Mouse (Mus musculus) embryo, embryonic 9.5 days (tissue): ENCODE results near the gene Prps2.
"Not testable (repeated sequence)": the region's sequence is repeated elsewhere in the genome, so short reads cannot be mapped to it uniquely, and the experiment has no call there.

Experiments
- DNase-seq: peaks from one replicate; pipeline ENCODE4 v3.0.0-alpha.2; 2017; ENCODE audit errors: extremely low spot score

Prps2 gene

GRCm38 (mm10) chrX:167382047-167382853 lies at the start of gene Prps2:
Gene Prps2, minus strand, starts transcription at chrX:167382749.
- DNase-seq: peak; percentile 66

- DNase-seq: no peak
Measured at GRCm38 (mm10) chrX:167417654-167418053, 35.1 kb upstream of the Prps2 start.

GRCm38 (mm10) chrX:167394940-167395339 lies 12.4 kb upstream of the Prps2 start:
- no peak for DNase-seq

GRCm38 (mm10) chrX:167386647-167387046 lies 4.1 kb upstream of the Prps2 start:
- DNase-seq: no peak

DNA sequence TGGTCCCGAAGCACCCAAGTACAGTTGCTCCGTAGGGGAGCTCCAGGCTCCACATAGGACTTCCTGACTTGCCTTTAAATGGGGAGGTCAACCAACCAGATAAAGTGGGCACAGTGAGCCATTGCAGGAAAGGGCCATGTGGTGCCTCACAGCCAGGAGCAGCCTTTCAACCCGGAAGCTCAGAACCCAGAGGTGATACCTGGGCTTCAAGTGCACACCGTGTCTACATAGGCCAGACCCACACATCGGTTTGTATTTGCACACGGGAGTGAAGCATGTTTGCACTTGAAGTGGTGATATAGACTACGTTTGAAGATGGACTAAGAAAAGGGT lies 271 bp upstream of the Prps2 start:
- no peak for DNase-seq

DNA sequence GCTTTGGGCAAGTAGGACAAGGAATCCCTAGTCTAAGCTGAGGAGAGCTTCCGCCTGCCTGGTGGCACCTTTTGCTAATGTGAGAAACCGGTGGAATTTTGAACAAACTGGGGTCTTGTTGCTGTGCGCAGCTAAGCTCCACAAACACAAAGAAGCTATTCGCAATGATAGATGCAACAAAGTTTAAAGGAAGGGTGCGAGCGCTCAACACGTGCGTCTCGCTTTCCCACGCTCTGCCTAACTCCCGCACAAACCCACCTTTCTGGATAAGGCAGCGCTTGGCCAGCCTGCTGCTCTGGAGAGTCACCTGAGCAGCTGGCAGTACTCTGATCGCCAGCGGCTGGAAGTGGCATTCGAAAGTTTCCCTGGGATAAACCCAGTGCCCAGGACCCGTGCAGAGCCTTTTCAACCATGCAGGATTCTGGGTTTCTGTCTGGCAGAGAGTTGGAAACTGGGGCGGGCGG lies 934 bp downstream of the Prps2 start:
- no peak for DNase-seq

GRCm38 (mm10) chrX:167380073-167380472 lies 2.5 kb downstream of the Prps2 start:
- no peak for DNase-seq

DNA sequence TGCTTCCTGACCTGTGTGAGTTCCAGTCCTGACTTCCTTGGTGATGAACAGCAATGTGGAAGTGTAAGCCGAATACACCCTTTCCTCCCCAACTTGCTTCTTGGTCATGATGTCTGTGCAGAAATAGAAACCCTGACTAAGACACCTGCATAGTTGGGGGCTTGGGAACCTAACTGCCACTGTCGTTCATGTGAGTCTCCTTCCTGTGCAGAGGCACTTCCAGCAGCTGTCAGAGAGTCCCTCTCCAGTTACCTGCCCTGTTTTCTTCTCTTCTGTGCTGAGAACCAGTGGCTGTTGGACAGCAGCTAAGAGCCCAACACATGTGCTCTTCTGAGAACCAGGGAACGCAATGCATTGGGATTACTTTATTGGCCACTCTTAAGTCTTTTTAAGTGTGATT lies 21.3 kb downstream of the Prps2 start:
- not testable (repeated sequence) for DNase-seq

- DNase-seq: no peak
Measured at GRCm38 (mm10) chrX:167359704-167360103, 22.8 kb downstream of the Prps2 start.

DNA sequence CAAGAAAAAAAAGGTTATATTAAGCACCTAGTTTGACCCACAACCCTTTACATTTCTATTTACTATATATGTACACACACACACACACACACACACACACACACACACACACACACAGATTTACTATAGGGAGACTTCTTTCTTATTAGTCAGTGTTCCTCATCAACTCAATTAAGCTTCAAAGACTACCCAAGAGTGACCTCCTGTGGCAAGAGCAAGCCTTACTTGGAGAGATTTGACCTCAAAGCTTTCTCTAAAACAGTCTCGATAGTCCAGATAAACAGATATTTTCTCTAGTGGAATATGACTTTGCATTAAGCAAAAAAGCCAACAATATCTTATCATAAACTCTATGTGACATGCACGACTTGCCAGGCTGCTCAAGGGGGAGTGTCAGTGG lies 25.1 kb downstream of the Prps2 start:
- DNase-seq: no peak

DNA sequence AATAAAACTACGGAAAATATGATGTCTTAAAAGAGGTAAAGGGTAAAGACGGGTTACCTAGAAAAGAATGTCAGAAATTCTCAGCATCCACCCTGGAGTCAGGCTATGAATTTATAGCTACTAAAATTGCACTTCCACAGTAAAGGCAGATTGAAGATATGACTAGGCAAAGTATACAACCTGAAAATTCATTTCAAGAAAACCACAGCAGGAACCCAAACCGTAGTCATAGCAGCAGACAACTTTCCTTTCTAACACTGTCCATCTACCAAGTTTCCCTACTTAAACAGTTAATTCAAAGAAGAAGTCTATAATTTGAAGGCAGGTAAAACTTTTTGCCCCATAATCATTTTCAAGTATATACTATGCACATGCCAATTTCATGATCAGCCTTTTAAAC lies 26.6 kb downstream of the Prps2 start:
- no peak for DNase-seq

DNA sequence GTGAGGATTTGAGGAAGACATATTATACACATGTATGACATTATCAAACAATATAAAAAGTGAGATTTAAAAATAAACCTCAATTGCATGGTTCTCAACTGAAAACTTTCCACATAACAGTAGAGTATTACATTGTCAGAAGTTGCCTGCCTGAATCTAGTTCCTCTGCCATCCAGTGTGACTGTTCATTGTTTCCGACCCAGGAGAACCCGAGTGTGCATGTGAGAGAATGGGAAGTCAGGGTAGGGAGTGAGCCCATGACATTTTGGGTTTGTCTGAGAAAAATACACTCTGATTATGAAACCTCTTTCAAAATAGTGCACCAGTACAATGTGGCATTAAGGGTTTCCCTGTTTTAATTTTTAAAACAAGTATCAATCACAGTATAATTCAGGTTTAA lies 28.9 kb downstream of the Prps2 start:
- no peak for DNase-seq

GRCm38 (mm10) chrX:167346440-167346839 lies 36.1 kb downstream of the Prps2 start:
- no peak for DNase-seq

DNA sequence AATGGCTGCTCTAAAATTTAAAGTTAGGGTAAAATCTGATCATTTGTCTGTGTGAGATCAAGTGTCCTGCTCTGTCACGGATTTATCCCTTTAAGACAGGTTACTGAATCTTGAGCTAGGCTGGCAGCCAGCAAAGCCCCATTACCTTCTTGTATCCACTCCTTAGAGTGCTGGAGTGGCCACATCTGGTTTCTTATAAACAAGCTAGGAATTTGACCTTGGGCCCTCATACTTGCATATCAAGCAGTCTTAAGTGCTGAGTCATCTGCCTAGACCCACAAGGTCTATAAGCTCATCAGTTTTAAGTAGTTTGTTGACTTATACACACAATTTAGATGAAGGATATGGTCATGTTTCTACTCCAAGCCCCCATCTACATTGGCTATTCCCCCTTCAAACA lies 38.2 kb downstream of the Prps2 start:
- DNase-seq: no peak

DNA sequence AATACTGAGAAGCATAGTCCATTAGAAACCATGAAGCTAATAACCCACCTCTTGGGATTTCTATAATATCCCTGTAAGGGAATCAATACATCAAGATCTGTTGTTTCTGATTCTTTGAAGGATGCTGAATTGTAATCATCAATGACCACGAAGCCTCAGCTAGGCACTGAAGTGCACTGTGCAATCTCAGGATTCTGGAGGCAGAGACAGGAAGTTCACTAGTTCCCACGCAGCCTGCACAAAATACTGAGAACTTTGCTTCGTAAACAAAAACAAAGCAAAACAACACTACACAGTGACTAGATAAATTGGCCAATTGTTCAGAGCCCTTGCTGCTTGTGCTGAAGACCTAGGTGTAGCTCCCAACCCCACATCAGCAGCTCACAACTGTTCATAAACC lies 40.7 kb downstream of the Prps2 start:
- no peak for DNase-seq

- no peak for DNase-seq
Measured at GRCm38 (mm10) chrX:167340190-167340589, 42.4 kb downstream of the Prps2 start.

DNA sequence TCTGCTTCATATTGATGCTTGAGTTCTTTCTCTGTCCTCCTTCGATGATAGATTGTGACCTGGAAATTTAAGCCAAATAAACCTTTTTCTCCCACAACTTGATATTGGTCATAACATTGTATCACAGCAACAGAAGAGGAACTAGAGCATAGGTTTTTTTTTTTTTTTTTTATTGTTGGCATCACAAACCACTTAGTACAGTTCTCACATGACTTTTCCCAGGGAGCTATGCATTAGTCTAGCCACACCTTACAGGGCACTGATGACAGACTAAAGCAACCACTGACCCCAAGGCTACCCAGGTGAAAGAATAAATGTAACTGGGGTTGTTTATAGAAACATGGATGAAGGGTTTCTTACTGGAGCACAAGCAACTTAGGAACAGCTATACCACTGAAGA lies 44.6 kb downstream of the Prps2 start:
- DNase-seq: no peak

DNA sequence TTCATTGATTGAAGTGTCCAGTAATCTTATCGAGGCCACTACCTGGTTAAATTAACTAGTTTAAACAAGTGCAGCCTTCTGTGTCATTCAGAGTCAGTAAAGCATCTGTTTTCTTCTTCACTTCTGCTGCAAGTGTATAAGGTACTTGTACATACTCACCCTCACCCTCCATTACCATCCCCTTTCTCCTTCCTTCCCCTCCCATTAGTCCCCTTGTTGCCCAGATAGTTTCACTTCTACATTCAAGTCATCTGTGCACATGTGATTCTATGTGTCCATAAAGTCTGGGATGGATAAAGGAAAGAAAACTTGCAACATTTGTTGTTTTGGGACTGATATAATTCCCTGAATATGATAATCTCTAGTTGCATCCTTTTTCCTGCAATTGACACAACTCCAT lies 48.0 kb downstream of the Prps2 start:
- no peak for DNase-seq

DNA sequence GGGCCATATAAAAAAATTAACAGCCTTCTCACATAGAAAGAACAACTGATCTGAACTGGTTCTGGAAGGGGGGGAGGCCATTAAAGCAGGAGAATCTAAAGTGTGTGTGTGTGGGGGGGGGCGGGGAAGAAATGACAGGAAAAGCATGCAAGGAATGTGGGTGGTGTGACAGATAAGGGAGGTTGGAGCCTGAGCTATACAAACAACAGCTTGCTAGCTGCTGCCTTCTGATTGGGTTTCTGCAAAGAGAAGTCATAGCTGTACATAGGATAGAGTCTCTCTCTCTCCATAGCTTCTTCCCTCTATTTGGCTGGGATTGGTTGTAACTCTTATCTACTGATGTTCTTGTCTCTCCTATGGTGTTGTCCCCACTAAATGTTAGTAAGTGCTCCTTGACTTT lies 49.9 kb downstream of the Prps2 start:
- DNase-seq: no peak

DNA sequence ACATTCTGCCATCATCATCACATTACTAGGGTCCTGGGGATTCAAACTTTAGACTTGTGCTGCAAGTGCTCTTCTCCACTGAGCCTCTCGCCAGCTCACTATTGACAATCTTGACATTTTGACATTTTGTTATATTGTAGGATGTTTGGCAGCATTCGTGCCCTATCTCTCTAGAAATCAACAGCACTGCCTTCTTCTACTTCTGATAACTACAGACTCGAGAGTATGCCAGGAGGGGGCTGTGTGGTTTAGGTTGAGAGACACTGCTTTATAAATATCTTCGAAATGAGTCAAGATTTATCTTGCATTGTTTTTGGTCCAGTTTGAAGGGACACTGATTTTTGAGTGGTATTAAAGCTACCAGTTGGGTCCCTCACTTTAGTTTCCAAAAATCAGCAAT lies 51.6 kb downstream of the Prps2 start:
- DNase-seq: no peak

- DNase-seq: no peak
Measured at GRCm38 (mm10) chrX:167330399-167330798, 52.1 kb downstream of the Prps2 start, which contains the start of gene Tlr7. Gene Tlr7, minus strand, starts transcription at chrX:167330558.

GRCm38 (mm10) chrX:167329620-167330019 lies 52.9 kb downstream of the Prps2 start:
- DNase-seq: no peak

DNA sequence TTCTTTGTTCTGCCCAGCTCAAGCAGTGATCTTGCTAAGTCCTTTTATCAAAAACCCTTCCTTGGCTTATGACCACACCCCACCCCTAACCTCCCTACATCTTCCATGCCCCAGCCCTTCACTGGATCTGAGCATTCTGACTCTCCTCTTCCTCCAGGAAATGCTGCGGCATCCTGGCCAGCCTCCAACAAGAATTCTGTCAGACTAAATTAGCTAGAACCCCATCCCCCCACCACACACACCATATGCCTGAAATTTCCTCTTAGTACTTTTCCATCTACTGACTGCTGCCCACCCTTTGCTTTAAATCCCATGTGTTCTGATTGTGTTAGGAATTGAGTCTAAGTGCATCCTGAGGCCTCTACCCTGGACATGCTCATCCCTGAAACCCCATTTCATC lies 53.5 kb downstream of the Prps2 start:
- DNase-seq: no peak

DNA sequence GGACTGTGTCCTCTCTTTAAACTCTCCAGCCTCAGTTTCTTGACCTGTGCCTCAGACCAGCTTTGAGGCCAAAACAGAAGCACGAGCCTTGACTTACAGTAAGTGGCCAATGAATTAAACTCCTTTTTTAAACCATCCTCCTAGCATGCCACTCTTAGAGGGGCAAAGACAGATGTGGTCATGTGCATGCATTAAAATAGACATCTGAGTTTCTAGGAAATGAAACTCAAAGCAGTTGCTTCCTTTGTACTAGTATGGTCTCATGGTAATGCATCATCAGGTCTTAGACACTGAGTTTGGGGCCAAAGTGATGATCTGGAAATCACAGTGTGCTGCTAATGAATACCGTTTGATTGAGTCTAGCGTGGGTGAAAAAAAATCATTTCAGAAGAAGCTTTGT lies 54.0 kb downstream of the Prps2 start:
- no peak for DNase-seq
